Mouse (Mus musculus): Measurements from ENCODE around the gene Lrrtm3. TPM values are rescaled to one million over a fixed set of nuclear protein-coding genes. Genes with fewer than 3 reads are reported as not detected.

Gene Lrrtm3
- polyA plus RNA-seq, 1 experiment from 2014 or later = 50.0 TPM

GRCm38 (mm10) chr10:63899891-63900290, 190.2 kb downstream of the Lrrtm3 start:
- no peak for ATAC-seq (ENCODE audit: low read depth)
- H3K4me1 ChIP-seq (ENCODE audit: control insufficient read depth, insufficient read depth, low read length) = no peaks in the 10 kb centered on the region
- no peak overlapping the region for H3K4me2 ChIP-seq (ENCODE audit: low read depth, low read length)
- no peak overlapping the region for H3K9ac ChIP-seq (replicated peaks; ENCODE audit: low read depth, low read length)
- H3K27me3 ChIP-seq (ENCODE audit: control insufficient read depth, insufficient read depth, low read length) = no peaks in the 10 kb centered on the region
- no peaks in the 10 kb centered on the region for H3K9me3 ChIP-seq (ENCODE audit: control insufficient read depth, low read length)
- no peak overlapping the region for H3K4me3 ChIP-seq (ENCODE audit: low read depth, low read length)
- H3K27ac ChIP-seq (ENCODE audit: low read depth, low read length) = no peak overlapping the region
- no peaks in the 10 kb centered on the region for H3K36me3 ChIP-seq (ENCODE audit: control insufficient read depth, insufficient read depth, low read length)

- Histone ChIP-seq H3K4me3 (ENCODE audit: low read depth, low read length) (no peak overlapping the region), H3K9ac (replicated peaks; ENCODE audit: low read depth, low read length) (no peak overlapping the region)
Observed at GRCm38 (mm10) chr10:63894612-63895011, 195.5 kb downstream of the Lrrtm3 start.

GRCm38 (mm10) chr10:63886449-63887088, 203.5 kb downstream of the Lrrtm3 start:
- Histone ChIP-seq H3K36me3 (ENCODE audit: control insufficient read depth, insufficient read depth, low read length) (no peaks in the 10 kb centered on the region), H3K9me3 (ENCODE audit: control insufficient read depth, low read length) (no peaks in the 10 kb centered on the region), H3K4me1 (ENCODE audit: control insufficient read depth, insufficient read depth, low read length) (no peaks in the 10 kb centered on the region), H3K4me3 (ENCODE audit: low read depth, low read length) (no peak overlapping the region), H3K4me2 (ENCODE audit: low read depth, low read length) (no peak overlapping the region), H3K9ac (replicated peaks; ENCODE audit: low read depth, low read length) (no peak overlapping the region), H3K27ac (ENCODE audit: low read depth, low read length) (no peak overlapping the region), H3K27me3 (ENCODE audit: control insufficient read depth, insufficient read depth, low read length) (no peaks in the 10 kb centered on the region)
- no peak for ATAC-seq (ENCODE audit: low read depth)
- 91% methylated on average over 23 of the region's 23 CpGs for WGBS

More at GRCm38 (mm10) chr10:63894612-63895011, 195.5 kb downstream of the Lrrtm3 start:
- Histone ChIP-seq H3K9me3 (ENCODE audit: control insufficient read depth, low read length) (no peaks in the 10 kb centered on the region), H3K4me1 (ENCODE audit: control insufficient read depth, insufficient read depth, low read length) (no peaks in the 10 kb centered on the region), H3K4me2 (ENCODE audit: low read depth, low read length) (no peak overlapping the region), H3K27me3 (ENCODE audit: control insufficient read depth, insufficient read depth, low read length) (no peaks in the 10 kb centered on the region), H3K27ac (ENCODE audit: low read depth, low read length) (no peak overlapping the region), H3K36me3 (ENCODE audit: control insufficient read depth, insufficient read depth, low read length) (no peaks in the 10 kb centered on the region)
- ATAC-seq (ENCODE audit: low read depth) = no peak
- WGBS = 84% methylated on average over 5 of the region's 5 CpGs

- Histone ChIP-seq H3K9me3 (ENCODE audit: control insufficient read depth, low read length) (no peaks in the 10 kb centered on the region), H3K9ac (replicated peaks; ENCODE audit: low read depth, low read length) (no peak overlapping the region), H3K4me3 (ENCODE audit: low read depth, low read length) (no peak overlapping the region), H3K4me2 (ENCODE audit: low read depth, low read length) (no peak overlapping the region), H3K4me1 (ENCODE audit: control insufficient read depth, insufficient read depth, low read length) (no peaks in the 10 kb centered on the region), H3K27ac (ENCODE audit: low read depth, low read length) (no peak overlapping the region), H3K27me3 (ENCODE audit: control insufficient read depth, insufficient read depth, low read length) (no peaks in the 10 kb centered on the region), H3K36me3 (ENCODE audit: control insufficient read depth, insufficient read depth, low read length) (no peaks in the 10 kb centered on the region)
- WGBS = 62% methylated on average over 5 of the region's 5 CpGs
- no peak for ATAC-seq (ENCODE audit: low read depth)
Observed at GRCm38 (mm10) chr10:63880462-63880903, 209.6 kb downstream of the Lrrtm3 start.

Other genes starting within 250 kb of the Lrrtm3 start
- 3.9 and 4.0 TPM in 2 replicates for gene Gm10118, start 162.8 kb downstream of the Lrrtm3 start, polyA plus RNA-seq (2014; fragmentation: Nextera tagmentation; extraction: Ambion mirVana)

Measured in neural tube, embryonic 14.5 days (tissue).